Mouse (Mus musculus) layer of hippocampus, adult 11-12 months (tissue): ENCODE data around the gene C2cd2l.

Experiments
- DNase-seq: peaks from one replicate; pipeline ENCODE4 v3.0.0; 2022; ENCODE audit warnings: low spot score

C2cd2l gene

DNA sequence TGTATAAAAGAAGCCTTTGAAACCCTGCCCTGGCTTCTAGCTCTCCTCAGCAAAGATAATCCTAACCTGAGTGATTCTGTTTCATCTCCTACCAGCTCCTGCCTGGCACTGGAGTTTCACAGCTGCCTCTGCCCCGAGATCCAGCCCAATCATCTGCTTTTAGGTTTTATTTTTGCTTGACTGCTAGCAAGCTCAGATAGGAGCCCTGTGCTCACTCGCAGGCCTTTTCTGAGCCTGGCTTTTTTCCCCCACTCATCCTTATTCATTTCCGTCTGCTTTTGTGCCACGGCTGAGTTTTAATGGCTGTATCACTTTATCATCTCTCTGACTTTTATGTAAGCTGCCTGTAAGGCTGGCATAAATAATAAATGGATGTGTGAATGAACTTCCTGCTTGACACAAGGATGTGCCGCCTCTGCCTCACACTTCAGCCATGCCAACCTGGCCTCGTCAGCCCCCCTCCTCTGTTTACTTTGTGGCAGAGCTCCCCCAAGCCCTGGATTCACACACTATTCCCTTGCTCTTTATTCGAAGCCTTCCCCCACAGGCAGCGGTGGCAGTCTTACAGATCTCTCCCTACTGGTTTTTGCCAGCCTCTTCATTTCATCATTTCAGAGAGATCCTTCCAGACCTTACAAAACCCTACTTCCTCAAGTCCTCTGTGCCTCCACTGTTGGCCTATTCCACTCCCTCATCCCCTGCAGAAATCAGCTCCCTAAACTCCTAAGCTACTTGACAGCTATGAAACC is 53.4 kb downstream of the C2cd2l start:
- DNase-seq, result peak; percentile 42

- DNase-seq, result no peak
These were observed 58.7 kb downstream of the C2cd2l start for GRCm38 (mm10) chr9:44261388-44261787.
